Mouse (Mus musculus) B cell, adult 67 days (primary cell): Measurements from ENCODE around the gene Lrrc8c. TPM values are rescaled to one million over a fixed set of nuclear protein-coding genes. Genes with fewer than 3 reads are reported as not detected.

Experiments used
- total RNA-seq, 2 experiments: library from RNA; stranded (reverse); gene quantifications; 4 replicates each; pipeline ENCODE4 v1.2.4; 2023

Gene Lrrc8c
- total RNA-seq: 10 to 100 TPM; 63.0 to 72.2 TPM

GRCm38 (mm10) chr5:105519096-105519975 lies at the start of gene Lrrc8c:
TSS of gene Lrrc8c (plus strand) at chr5:105519388.

Other genes starting within 250 kb of the Lrrc8c start
- gene Gm43302, start 225.7 kb upstream of the Lrrc8c start, total RNA-seq: not detected
- 1 to 10 TPM; 2.0 to 5.0 TPM for gene Gbp6, start 225.7 kb upstream of the Lrrc8c start, total RNA-seq
- gene Lrrc8b, start 103.6 kb upstream of the Lrrc8c start, total RNA-seq: 1 to 10 TPM; 3.0 to 3.5 TPM
- 10 to 100 TPM; 42.5 to 43.3 TPM for gene Lrrc8d, start 180.6 kb downstream of the Lrrc8c start, total RNA-seq